15 mouse cellular contexts compared by ENCODE assay signal in the genomic region with DNA sequence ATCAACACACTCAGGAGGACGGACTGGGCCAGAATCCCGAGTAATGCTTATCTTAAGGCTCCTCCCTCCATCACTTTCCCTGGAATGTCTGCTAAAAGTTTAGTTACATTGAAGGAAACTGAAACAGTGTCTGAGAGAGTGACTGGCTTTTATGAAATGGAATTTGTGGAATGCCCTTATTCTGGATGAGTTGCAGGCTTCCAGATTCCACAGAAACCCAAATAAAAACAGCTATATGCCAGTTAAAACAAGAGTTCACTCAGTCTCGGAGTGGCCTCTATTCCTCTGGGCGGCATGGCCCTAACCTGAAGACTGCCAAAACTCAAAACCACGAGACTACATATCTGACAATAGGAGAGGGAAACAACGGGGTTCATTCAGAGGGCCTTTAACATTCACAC. TPM values are rescaled to one million over a fixed set of nuclear protein-coding genes. Genes with fewer than 3 reads are reported as not detected.
A peak's percentile ranks its signal among the peaks of the same experiment; 100 is the strongest.
DNase-seq lines count a peak whose midpoint lies in the region; ATAC-seq and TF ChIP-seq lines count a peak whose summit lies in the region.
"Had no signal": no experiment of that assay in that cellular context is flagged by ENCODE, and none has a peak within 500 bp of the region (broad histone marks: within the 10 kb centered on the region; RNA-seq: fewer than 3 reads in every experiment).

No protein-coding gene starts in this region.

- H3K4me2 ChIP-seq in embryonic facial prominence, embryonic 11.5 days (ENCODE audit: low read depth, low read length) = no peak overlapping the region
- H3K4me2 ChIP-seq in kidney, embryonic 16.5 days (replicated peaks; ENCODE audit: low read depth, low read length) = no peak overlapping the region
- no peak overlapping the region; the same call in 1 of the 2 replicates for H3K4me2 ChIP-seq in lung, postnatal 0 days (replicated peaks; ENCODE audit: low read depth, low read length)

- H3K36me3 ChIP-seq in embryonic facial prominence, embryonic 11.5 days (replicated peaks; ENCODE audit: control insufficient read depth, insufficient read depth, low read depth, low read length) = no peaks in the 10 kb centered on the region
- no peaks in the 10 kb centered on the region for H3K36me3 ChIP-seq in embryonic facial prominence, embryonic 10.5 days (replicated peaks)
- H3K36me3 ChIP-seq in kidney, embryonic 16.5 days (ENCODE audit: insufficient read depth, low read length) = no peaks in the 10 kb centered on the region
- H3K36me3 ChIP-seq in lung, postnatal 0 days (ENCODE audit: insufficient read depth, low read length) = no peaks in the 10 kb centered on the region

- H3K27ac ChIP-seq in embryonic facial prominence, embryonic 11.5 days (replicated peaks; ENCODE audit: low read depth, low read length) = no peak overlapping the region; the same call in 1 of the 2 replicates
- H3K27ac ChIP-seq in embryonic facial prominence, embryonic 10.5 days (replicated peaks) = no peak overlapping the region
- peak overlapping the region; percentile 79 for H3K27ac ChIP-seq in kidney, embryonic 16.5 days (ENCODE audit: low read length)
- peak overlapping the region; percentile 44 for H3K27ac ChIP-seq in lung, postnatal 0 days (ENCODE audit: low read length)

- peak; percentile 32 for DNase-seq in embryonic facial prominence, embryonic 11.5 days (ENCODE audit: low spot score)
- no peak for DNase-seq in embryonic facial prominence, embryonic 10.5 days (ENCODE audit: low spot score)
- no peak for DNase-seq in kidney, adult 18-20 months
- peak; percentile 13 for DNase-seq in ZHBTc4 (ENCODE audit: low read depth, low spot score)
- DNase-seq in lung, postnatal 0 days (ENCODE audit: low spot score) = peak; percentile 63
- no peak for DNase-seq in right cerebral cortex, postnatal 4 days
- no peak for DNase-seq in right cerebral cortex, adult 2 months (ENCODE audit: low spot score in 2 of 2)
- DNase-seq: adrenal gland, postnatal 36 days; B cell, adult 2 months; cerebellum, adult 18-20 months; left cerebral cortex, postnatal 4 days; thymus, postnatal 4 days had no signal

- H3K9me3 ChIP-seq in embryonic facial prominence, embryonic 11.5 days (replicated peaks; ENCODE audit: control insufficient read depth, low read length) = no peaks in the 10 kb centered on the region
- H3K9me3 ChIP-seq in embryonic facial prominence, embryonic 10.5 days = no peaks in the 10 kb centered on the region
- no peaks in the 10 kb centered on the region for H3K9me3 ChIP-seq in kidney, embryonic 16.5 days (ENCODE audit: low read length)
- no peaks in the 10 kb centered on the region for H3K9me3 ChIP-seq in lung, postnatal 0 days (ENCODE audit: low read length)
- H3K9me3 ChIP-seq: megakaryocyte, embryonic 14.5 days had no signal

- H3K4me3 ChIP-seq in embryonic facial prominence, embryonic 11.5 days (ENCODE audit: low read depth, low read length) = no peak overlapping the region
- no peak overlapping the region for H3K4me3 ChIP-seq in embryonic facial prominence, embryonic 10.5 days
- no peak overlapping the region for H3K4me3 ChIP-seq in kidney, embryonic 16.5 days (ENCODE audit: low read length)
- no peak overlapping the region for H3K4me3 ChIP-seq in lung, postnatal 0 days (ENCODE audit: low read depth, low read length)
- H3K4me3 ChIP-seq: megakaryocyte, embryonic 14.5 days had no signal

- peak; percentile 77 for TF ChIP-seq EP300 in lung, postnatal 0 days (IDR thresholded peaks at IDR 0.05)

- TF ChIP-seq CTCF in lung, postnatal 0 days (IDR thresholded peaks at IDR 0.05) = no peak

- no peak overlapping the region for H3K9ac ChIP-seq in embryonic facial prominence, embryonic 11.5 days (replicated peaks; ENCODE audit: low read length)
- H3K9ac ChIP-seq in kidney, embryonic 16.5 days (replicated peaks; ENCODE audit: low read length) = no peak overlapping the region
- no peak overlapping the region for H3K9ac ChIP-seq in lung, postnatal 0 days (replicated peaks; ENCODE audit: low read depth)

- H3K4me1 ChIP-seq in embryonic facial prominence, embryonic 11.5 days (ENCODE audit: control insufficient read depth, insufficient read depth, low read length) = no peaks in the 10 kb centered on the region
- H3K4me1 ChIP-seq in embryonic facial prominence, embryonic 10.5 days = peaks cover 10% of the 10 kb centered on the region
- H3K4me1 ChIP-seq in kidney, embryonic 16.5 days (ENCODE audit: insufficient read depth, low read length) = no peaks in the 10 kb centered on the region
- peaks cover 6% of the 10 kb centered on the region; the same call in 1 of the 2 replicates for H3K4me1 ChIP-seq in lung, postnatal 0 days (ENCODE audit: insufficient read depth, low read depth, low read length)

- H3K27me3 ChIP-seq in embryonic facial prominence, embryonic 11.5 days (ENCODE audit: control insufficient read depth, insufficient read depth, low read length) = no peaks in the 10 kb centered on the region
- H3K27me3 ChIP-seq in embryonic facial prominence, embryonic 10.5 days (replicated peaks; ENCODE audit: low read depth, poor library complexity, severe bottlenecking) = no peaks in the 10 kb centered on the region
- H3K27me3 ChIP-seq in kidney, embryonic 16.5 days (ENCODE audit: insufficient read depth, low read length) = no peaks in the 10 kb centered on the region
- no peaks in the 10 kb centered on the region for H3K27me3 ChIP-seq in lung, postnatal 0 days (replicated peaks; ENCODE audit: insufficient read depth, low read length)

- no peak for ATAC-seq in embryonic facial prominence, embryonic 11.5 days (replicated peaks; ENCODE audit: insufficient number of reproducible peaks, low FRiP score, low TSS enrichment, low read depth)
- peak; percentile 42; the same call in 1 of the 2 replicates for ATAC-seq in kidney, embryonic 16.5 days (ENCODE audit: low FRiP score, low TSS enrichment)
- ATAC-seq in lung, postnatal 0 days = peak; percentile 61
- ATAC-seq: forebrain, embryonic 14.5 days had no signal

- WGBS in embryonic facial prominence, embryonic 11.5 days = 47% methylated on average over 6 of the region's 6 CpGs
- 52% methylated on average over 6 of the region's 6 CpGs for WGBS in embryonic facial prominence, embryonic 10.5 days
- 52% methylated on average over 6 of the region's 6 CpGs for whole genome bisulfite sequencing in kidney, embryonic 16.5 days
- 28% methylated on average over 6 of the region's 6 CpGs for WGBS in lung, postnatal 0 days

RNA-seq across cellular contexts. Expression of a gene that starts 10.5 kb away (rescaled TPM):
- polyA plus RNA-seq in embryonic facial prominence, embryonic 11.5 days (2014; fragmentation: Nextera tagmentation; extraction: Ambion mirVana) = 60.9 and 70.6 TPM in 2 replicates
- 43.2 TPM in 2 replicates for polyA plus RNA-seq in embryonic facial prominence, embryonic 10.5 days (2016; fragmentation: Nextera tagmentation; extraction: Ambion mirVana)
- 41.0 and 46.9 TPM in 2 replicates for polyA plus RNA-seq in kidney, embryonic 16.5 days (2015; fragmentation: Nextera tagmentation; extraction: Ambion mirVana)
- polyA plus RNA-seq in lung, postnatal 0 days (2015; fragmentation: Nextera tagmentation; extraction: Ambion mirVana) = 32.1 and 39.1 TPM in 2 replicates

Comparison
In these comparisons a context has a peak if more than half of its experiments do, and no peak if none do; other contexts are left out.
1. DNase-seq: peak in embryonic facial prominence, embryonic 11.5 days (single experiment), ZHBTc4 (single experiment) and lung, postnatal 0 days (single experiment); none in embryonic facial prominence, embryonic 10.5 days (single experiment), kidney, adult 18-20 months (single experiment), right cerebral cortex, postnatal 4 days (single experiment) and right cerebral cortex, adult 2 months (0 of 2).
2. H3K27ac ChIP-seq: peak in kidney, embryonic 16.5 days (single experiment) and lung, postnatal 0 days (single experiment); none in embryonic facial prominence, embryonic 11.5 days (single experiment) and embryonic facial prominence, embryonic 10.5 days (single experiment).